Mouse (Mus musculus): ENCODE results near the gene Ptgis.
A peak's percentile ranks its signal among the peaks of the same experiment; 100 is the strongest.

The Ptgis gene

GRCm38 (mm10) chr2:167155541-167155973, 84.8 kb downstream of the Ptgis start:
- peak; percentile 68 to 80 for DNase-seq (ENCODE audit: low spot score in 2 of 2)

DNA sequence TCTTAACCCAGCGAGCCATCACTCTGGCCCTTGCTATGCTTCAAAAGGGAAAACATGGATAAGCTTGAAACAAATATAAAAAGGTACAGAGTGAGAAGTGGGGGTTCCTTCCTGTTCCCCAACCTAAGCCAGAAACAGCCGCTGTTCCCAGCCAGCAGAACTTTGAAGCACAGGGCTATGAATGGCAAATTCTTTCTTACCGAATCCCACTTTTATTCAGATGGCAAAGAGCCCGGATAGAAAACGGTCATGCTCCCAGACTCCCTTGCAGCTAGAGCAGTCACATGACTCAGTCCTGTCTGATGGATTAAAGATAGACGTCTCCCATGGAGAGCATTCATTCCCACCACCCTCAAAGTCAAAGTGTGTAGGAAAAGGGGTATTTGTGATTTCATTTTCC, 89.5 kb downstream of the Ptgis start:
- peak in 1 of 2 experiments; percentile 51 for DNase-seq (ENCODE audit: low spot score in 2 of 2)

DNA sequence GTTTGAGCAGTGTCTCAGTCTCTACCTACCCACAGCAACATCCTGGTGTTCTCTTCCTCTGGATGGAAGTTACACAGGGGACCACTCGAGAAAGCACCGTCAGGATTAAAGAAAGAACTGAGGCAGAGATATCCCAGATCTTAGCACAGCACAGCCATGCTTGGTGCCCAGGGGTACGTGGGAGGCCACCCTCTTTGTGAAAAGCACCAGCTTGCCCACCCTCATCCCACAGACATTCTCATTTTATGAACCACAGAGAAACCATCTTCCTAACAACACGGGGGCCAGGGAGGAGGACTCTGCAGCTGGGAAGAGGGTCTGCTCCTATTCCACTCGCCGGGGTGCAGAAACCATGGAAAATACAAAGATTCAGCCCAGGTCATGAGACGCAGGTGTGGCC, 90.3 kb downstream of the Ptgis start:
- DNase-seq (ENCODE audit: low spot score in 2 of 2), result peak in 1 of 2 experiments; percentile 54

GRCm38 (mm10) chr2:167149035-167149434, 91.4 kb downstream of the Ptgis start:
- DNase-seq (ENCODE audit: low spot score in 2 of 2), result no peak

DNA sequence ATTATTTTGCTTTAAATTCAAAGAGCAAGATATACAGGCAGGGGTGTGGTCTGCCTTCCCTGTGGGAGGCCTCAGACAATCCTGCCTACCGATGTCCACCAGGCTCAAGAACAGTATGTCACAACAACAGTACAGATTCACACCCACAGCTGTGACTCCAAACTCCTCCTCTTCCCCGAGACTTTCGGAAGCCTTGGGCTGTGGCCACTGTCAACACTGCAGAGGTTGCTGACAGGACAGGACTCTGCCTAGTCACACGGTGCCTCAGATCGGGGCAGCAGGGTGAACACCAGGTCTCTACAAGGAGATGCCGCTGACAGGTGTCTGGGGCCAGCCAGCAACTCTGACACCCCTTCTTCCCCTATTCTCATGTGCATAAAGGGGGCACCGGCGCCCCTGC, 92.7 kb downstream of the Ptgis start:
- DNase-seq (ENCODE audit: low spot score in 2 of 2), result no peak

- no peak for DNase-seq (ENCODE audit: low spot score in 2 of 2)
These were observed 94.5 kb downstream of the Ptgis start for GRCm38 (mm10) chr2:167145904-167146303.

DNA sequence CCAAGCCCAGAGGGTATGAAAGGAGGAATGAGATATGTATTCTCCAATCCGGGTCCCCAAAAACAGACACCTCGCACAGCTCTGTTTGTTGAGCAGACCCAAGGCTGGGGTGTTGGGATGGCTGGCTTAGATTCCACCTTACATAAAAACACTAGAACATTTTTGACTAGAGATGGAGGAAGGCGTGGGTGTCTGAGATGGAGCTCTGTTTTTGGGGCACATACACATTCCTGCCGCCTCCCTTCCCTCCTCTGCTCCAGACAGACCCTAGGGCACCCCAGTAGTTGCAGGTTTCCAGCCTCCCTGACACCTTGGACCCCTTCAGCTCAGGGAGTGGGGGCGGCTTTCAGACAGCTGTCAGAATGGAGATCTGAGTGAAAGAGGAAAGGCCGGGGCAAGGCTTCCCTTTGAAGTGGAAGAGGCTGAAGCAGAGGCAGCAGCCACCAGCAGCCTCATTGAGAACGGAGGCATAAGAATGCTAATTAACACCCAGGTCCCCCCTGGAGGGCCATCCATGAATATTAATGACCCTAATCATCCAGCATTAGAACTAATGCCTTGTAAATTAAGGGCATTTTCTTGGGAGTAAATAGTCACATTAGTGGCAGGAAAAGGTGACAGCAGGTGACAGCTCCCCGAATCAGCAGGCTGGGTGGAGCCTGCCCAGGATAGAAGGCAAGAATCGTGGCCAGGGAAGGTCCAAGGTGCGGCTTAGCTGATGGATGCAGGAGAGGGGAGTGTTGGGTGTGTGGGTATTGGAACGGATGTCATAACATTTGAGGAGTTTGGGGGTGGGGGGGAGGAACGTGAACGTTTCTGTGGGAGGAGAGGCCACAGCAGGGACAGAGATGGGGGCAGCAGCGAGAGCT, 95.7 kb downstream of the Ptgis start:
- peak; percentile 67 to 85 for DNase-seq (ENCODE audit: low spot score in 2 of 2)

DNA sequence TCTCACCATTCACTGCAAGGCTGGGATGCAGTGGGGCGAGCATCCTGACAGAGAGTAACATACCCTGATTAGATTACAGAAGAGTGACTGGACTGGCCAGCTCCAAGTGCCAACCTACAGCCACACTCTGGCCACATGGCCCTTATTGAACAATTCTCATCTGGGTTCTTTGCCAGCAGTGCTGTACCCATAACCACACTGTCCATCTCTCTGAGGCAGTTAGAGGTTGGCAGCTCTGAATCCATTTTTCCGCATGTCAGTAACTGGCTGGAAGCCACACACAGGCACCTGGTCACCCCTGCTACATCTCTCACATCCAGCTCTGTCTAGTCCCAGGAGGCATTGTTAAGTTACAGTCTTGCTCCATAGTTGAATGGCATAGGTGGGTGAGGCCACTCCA, 96.5 kb downstream of the Ptgis start:
- no peak for DNase-seq (ENCODE audit: low spot score in 2 of 2)

GRCm38 (mm10) chr2:167142282-167142681, 98.1 kb downstream of the Ptgis start:
- no peak for DNase-seq (ENCODE audit: low spot score in 2 of 2)

- DNase-seq (ENCODE audit: low spot score in 2 of 2), result no peak
These were observed 98.6 kb downstream of the Ptgis start for GRCm38 (mm10) chr2:167141810-167142209.

All from right cerebral cortex, postnatal 36 days (tissue).